Mouse (Mus musculus) pancreas, adult 10 weeks (tissue): ENCODE measurements around the gene Gm7876. TPM values are rescaled to one million over a fixed set of nuclear protein-coding genes. Genes with fewer than 3 reads are reported as not detected.

Experiments used
- polyA plus RNA-seq: library from polyadenylated mRNA; stranded (reverse); fragments of 350-450 nt; fragmentation: Illumina TruSeq; extraction: RNeasy Lipid Tissue Mini Kit (QIAGEN cat#74804); gene quantifications from one replicate; pipeline ENCODE4 v1.2.3, GENCODE M21; 2015; ENCODE audit warnings: low read depth, low replicate concordance; ENCODE audit not compliant: insufficient read depth

The Gm7876 gene
- polyA plus RNA-seq, result not detected

DNA sequence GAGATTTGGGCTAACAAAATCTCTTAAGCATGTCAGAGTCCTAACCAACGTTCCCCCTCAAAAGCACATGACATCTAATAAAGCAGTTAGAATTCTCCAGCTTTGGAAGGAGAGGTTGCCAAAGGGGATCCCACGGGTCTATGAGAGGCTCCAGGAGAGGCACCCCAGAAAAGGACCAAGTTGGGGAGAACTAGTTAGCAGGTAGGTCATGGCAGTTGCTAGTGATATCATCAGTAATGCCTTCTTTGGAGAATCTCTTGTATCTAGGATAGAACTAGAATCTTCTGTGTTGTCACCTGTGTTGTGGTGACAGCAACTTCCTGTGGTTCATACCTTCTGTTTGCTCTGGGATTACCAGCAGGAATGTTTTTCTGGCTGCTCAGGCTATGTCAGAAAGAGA lies at the start of gene Gm7876:
Gene Gm7876, plus strand, starts transcription at position 301 of the 400 bp plus-strand sequence.

DNA sequence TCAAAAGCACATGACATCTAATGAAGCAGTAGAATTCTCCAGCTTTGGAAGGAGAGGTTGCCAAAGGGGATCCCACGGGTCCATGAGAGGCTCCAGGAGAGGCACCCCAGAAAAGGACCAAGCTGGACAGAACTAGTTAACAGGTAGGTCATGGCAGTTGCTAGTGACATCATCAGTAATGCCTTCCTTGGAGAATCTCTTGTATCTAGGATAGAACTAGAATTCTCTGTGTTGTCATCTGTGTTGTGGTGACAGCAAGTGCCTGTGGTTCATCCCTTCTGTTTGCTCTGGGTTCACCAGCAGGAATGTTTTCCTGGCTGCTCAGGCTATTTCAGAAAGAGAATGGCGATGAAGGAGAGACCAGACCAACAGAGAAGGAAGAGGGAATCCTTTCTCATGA lies 45.1 kb upstream of the Gm7876 start, which contains the start of gene Gm3239:
Gene Gm3239, plus strand, starts transcription at position 301 of the 400 bp plus-strand sequence.

DNA sequence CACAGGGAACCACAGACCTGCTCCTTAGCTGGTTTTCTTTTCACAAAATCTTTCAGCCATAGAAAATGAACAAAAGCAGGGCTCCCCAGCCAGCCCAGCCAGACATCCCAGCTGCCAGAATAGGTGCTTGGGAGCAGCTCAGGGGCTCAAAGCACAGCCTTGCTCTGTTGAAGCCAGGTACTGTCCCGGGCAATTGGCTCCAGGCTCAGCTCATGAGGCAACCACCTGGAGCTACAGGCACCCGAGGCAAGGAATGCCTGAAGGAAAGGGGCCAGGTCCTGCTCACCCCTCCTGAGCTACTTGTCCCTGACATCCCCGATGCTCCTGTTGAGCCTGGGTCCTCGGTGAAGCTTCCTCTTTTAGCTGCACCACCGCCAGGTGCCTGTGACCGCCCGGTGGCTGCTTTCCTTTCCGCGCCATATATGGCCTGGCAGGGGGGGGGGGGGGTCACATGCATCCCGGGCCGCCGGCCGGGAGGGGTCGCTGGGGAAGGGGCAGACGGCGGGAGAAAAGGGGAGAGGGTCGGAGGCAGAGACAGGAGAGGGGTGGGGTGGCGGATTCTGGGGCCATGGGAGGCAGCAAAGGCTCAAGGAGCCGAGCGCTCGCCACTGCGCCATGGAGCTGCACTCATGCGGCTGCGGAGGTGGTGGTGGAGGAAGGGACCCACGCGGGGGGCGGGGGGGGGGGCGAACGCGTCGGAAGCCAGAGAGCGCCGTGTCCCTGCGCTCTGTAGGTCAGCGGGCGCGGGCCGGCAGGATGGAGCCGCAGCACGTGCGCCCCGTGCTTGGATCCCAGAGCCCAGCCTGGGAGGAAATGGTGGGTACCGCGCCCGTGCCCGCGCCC lies 17.2 kb downstream of the Gm7876 start, which contains the start of gene Gm3252:
Gene Gm3252, plus strand, starts transcription at position 738 of the 843 bp plus-strand sequence.

Other genes with a start within 250 kb of the Gm7876 start
- not detected for gene Gm3182, start 227.5 kb upstream of the Gm7876 start, polyA plus RNA-seq
- gene Gm3047, start 153.8 kb upstream of the Gm7876 start, polyA plus RNA-seq, result not detected
- gene Gm8159, start 76.9 kb upstream of the Gm7876 start, polyA plus RNA-seq, result not detected
- gene Gm3239, start 45.0 kb upstream of the Gm7876 start, polyA plus RNA-seq, result not detected
- gene Gm3252, start 17.5 kb downstream of the Gm7876 start, polyA plus RNA-seq, result not detected
- not detected for gene Gm9602, start 67.1 kb downstream of the Gm7876 start, polyA plus RNA-seq
- not detected for gene Gm3269, start 128.9 kb downstream of the Gm7876 start, polyA plus RNA-seq
- gene Gm3264, start 146.3 kb downstream of the Gm7876 start, polyA plus RNA-seq, result not detected
- gene Gm3278, start 183.2 kb downstream of the Gm7876 start, polyA plus RNA-seq, result not detected